Mouse (Mus musculus) bone marrow macrophage, adult 2 months (primary cell): ENCODE measurements at regions not wholly inside any gene's neighbourhood (a gene's known extent, or its start where the extent isn't known, plus 50 kb on each side); places are given as distances from the start of the nearest gene placed in this dataset.

ENCODE experiments used
- H3K27ac ChIP-seq: 2 replicates; pipeline ENCODE4 v1.5.1; 2012; ENCODE audit warnings: low read depth, low read length; ENCODE audit not compliant: insufficient read depth
- H3K4me1 ChIP-seq: 2 replicates; pipeline ENCODE4 v1.6.1; 2012; ENCODE audit warnings: low read length; ENCODE audit not compliant: control insufficient read depth, insufficient read depth
- H3K4me3 ChIP-seq: 2 replicates; pipeline ENCODE4 v1.5.1; 2012; ENCODE audit warnings: mild to moderate bottlenecking, low read length, moderate library complexity; ENCODE audit not compliant: insufficient read depth
- CTCF ChIP-seq: IDR thresholded peaks from 2 replicates; pipeline ENCODE4 v1.5.1; 2012; ENCODE audit warnings: low read depth, mild to moderate bottlenecking, low read length, moderate library complexity
- POLR2A ChIP-seq: IDR thresholded peaks from 2 replicates; pipeline ENCODE4 v1.6.1; 2012; ENCODE audit warnings: mild to moderate bottlenecking, low read depth, low read length, borderline replicate concordance

- Histone ChIP-seq H3K4me3 (no peak overlapping the region), H3K27ac (no peak overlapping the region), H3K4me1 (no peaks in the 10 kb centered on the region)
- no peak for TF ChIP-seq CTCF
- no peak for TF ChIP-seq POLR2A
Observed at GRCm38 (mm10) chr7:136164834-136165233, 448.7 kb upstream of the Mki67 start.

- Histone ChIP-seq H3K27ac (no peak overlapping the region), H3K4me1 (no peaks in the 10 kb centered on the region), H3K4me3 (no peak overlapping the region)
- TF ChIP-seq CTCF (no peak), POLR2A (no peak)
Observed at GRCm38 (mm10) chr7:136169261-136169660, 453.1 kb upstream of the Mki67 start.

GRCm38 (mm10) chr7:136176373-136176772 lies 460.2 kb upstream of the Mki67 start:
- H3K4me3 ChIP-seq = no peak overlapping the region
- TF ChIP-seq CTCF (no peak), POLR2A (no peak)
- H3K4me1 ChIP-seq = no peaks in the 10 kb centered on the region
- H3K27ac ChIP-seq = no peak overlapping the region

GRCm38 (mm10) chr7:136180996-136181395 lies 464.8 kb upstream of the Mki67 start:
- no peaks in the 10 kb centered on the region for H3K4me1 ChIP-seq
- H3K27ac ChIP-seq = no peak overlapping the region
- TF ChIP-seq POLR2A = no peak
- no peak for TF ChIP-seq CTCF
- no peak overlapping the region for H3K4me3 ChIP-seq

- TF ChIP-seq CTCF (no peak), POLR2A (no peak)
- Histone ChIP-seq H3K27ac (no peak overlapping the region), H3K4me3 (no peak overlapping the region), H3K4me1 (no peaks in the 10 kb centered on the region)
Observed at GRCm38 (mm10) chr7:136182101-136182500, 465.9 kb upstream of the Mki67 start.

GRCm38 (mm10) chr7:136196424-136197160 lies 480.4 kb upstream of the Mki67 start:
- no peak overlapping the region for H3K4me3 ChIP-seq
- H3K4me1 ChIP-seq = no peaks in the 10 kb centered on the region
- no peak for TF ChIP-seq POLR2A
- no peak for TF ChIP-seq CTCF
- H3K27ac ChIP-seq = no peak overlapping the region

GRCm38 (mm10) chr7:136208879-136209278 lies 492.7 kb upstream of the Mki67 start:
- no peak overlapping the region for H3K4me3 ChIP-seq
- no peak overlapping the region for H3K27ac ChIP-seq
- TF ChIP-seq POLR2A (no peak), CTCF (no peak)
- no peaks in the 10 kb centered on the region for H3K4me1 ChIP-seq

- Histone ChIP-seq H3K27ac (no peak overlapping the region), H3K4me1 (no peaks in the 10 kb centered on the region), H3K4me3 (no peak overlapping the region)
- TF ChIP-seq CTCF (no peak), POLR2A (no peak)
Observed at GRCm38 (mm10) chr7:136209299-136210171, 493.4 kb upstream of the Mki67 start.

GRCm38 (mm10) chr7:136212492-136212891 lies 496.3 kb upstream of the Mki67 start:
- Histone ChIP-seq H3K4me1 (no peaks in the 10 kb centered on the region), H3K27ac (no peak overlapping the region), H3K4me3 (no peak overlapping the region)
- TF ChIP-seq CTCF (no peak), POLR2A (no peak)

GRCm38 (mm10) chr7:136213057-136213961 lies 497.1 kb upstream of the Mki67 start:
- Histone ChIP-seq H3K27ac (no peak overlapping the region), H3K4me3 (no peak overlapping the region), H3K4me1 (no peaks in the 10 kb centered on the region)
- TF ChIP-seq POLR2A = no peak
- TF ChIP-seq CTCF = no peak
